Mouse (Mus musculus) kidney, adult 18-20 months (tissue): ENCODE results near the gene Scn1b.

Source experiments
- DNase-seq: peaks from one replicate; pipeline ENCODE4 v3.0.0; 2021

The Scn1b gene

GRCm38 (mm10) chr7:31082831-31083588 is 43.8 kb downstream of the Scn1b start:
- peak; percentile 35 for DNase-seq

DNA sequence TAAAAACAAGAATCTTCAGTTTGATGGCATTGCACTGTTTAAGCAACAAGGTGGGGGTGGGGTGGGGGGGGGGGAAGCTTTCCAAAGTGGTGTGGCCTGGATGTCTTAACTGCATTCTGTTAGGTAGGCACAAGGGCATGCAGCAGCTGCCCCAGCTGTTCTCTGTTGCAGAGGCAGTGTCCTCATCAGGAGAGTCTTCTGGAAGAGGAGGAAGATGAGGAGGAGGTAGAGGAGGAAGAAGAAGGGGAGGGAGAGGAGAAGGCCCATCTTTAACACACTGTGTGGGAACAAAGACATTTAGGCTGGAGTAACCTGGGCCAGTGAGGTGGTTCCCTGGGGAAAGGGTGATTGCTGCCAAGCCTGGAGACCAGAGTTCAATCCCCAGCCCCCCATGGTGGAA is 44.7 kb downstream of the Scn1b start:
- no peak for DNase-seq

- no peak for DNase-seq
Measured at GRCm38 (mm10) chr7:31081106-31081505, 45.7 kb downstream of the Scn1b start.

- DNase-seq, result no peak
Measured at GRCm38 (mm10) chr7:31080611-31081010, 46.2 kb downstream of the Scn1b start.

DNA sequence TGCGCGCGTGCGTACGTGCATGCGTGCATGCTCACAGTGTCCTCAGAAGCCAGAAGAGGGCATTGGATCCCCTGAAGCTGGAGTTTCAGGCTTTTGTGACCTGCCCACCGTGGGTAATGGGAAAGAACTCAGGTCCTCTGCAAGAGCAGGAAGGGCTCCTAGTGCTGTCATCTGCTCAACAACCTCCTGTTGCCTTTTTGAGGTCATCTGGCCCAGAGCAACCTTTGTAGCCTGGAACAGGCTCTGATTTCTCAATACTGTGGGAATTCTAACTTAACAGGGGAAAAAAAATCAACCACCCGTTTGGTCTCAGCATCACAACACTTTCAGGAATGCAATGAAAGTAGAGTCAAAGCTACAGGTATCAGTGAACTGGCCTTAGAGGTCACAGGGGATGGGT is 47.1 kb downstream of the Scn1b start:
- DNase-seq, result no peak

GRCm38 (mm10) chr7:31077885-31078445 is 48.8 kb downstream of the Scn1b start:
- no peak for DNase-seq

DNA sequence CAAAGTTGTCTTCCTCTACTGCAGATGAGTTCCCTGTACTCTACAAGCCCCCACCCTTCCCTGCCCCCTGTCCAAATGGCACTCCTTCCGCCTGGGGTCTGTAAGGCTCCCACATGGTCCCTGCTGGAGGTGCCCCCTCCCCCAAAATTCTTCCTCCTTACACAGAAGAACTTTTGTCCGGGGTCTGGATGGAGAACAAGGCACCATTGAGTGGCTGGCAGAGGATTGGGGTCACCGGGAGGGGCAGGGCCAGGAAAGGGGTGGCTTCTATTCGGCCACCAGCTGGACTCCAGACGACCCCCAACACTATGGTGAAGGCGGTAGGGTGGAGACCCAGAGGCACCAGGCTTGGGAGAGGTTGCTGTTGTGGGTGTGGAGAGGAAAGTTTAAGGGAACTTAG is 49.3 kb downstream of the Scn1b start:
- no peak for DNase-seq

DNA sequence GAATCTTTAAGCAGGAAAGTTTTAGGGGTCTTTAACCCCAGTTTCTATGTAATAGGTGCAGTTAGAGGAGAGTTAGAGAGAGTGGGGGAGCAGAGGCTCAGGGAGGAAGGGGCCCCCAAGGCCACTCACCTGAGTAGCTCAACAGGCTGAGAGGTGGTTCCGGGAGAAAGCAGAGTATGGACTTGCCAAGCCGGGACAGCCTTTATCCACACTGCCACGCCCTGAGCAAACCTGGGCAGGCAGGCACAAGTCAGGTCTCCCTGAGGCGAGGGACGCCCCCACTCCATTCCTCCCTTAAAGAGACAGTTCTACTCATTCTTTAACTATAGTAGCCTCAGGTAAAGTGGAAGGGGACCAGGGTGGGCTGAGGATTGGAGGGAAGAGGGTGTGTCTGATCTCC is 50.3 kb downstream of the Scn1b start, which contains the start of gene Fxyd3:
TSS of gene Fxyd3 (minus strand) at position 213 of the 400 bp plus-strand sequence.
- no peak for DNase-seq

- DNase-seq, result no peak
Measured at GRCm38 (mm10) chr7:31074713-31075069, 52.1 kb downstream of the Scn1b start.

- no peak for DNase-seq
Measured at GRCm38 (mm10) chr7:31074061-31074712, 52.6 kb downstream of the Scn1b start.

GRCm38 (mm10) chr7:31073546-31073945 is 53.3 kb downstream of the Scn1b start:
- DNase-seq, result no peak

GRCm38 (mm10) chr7:31072326-31072725 is 54.5 kb downstream of the Scn1b start:
- DNase-seq, result no peak

DNA sequence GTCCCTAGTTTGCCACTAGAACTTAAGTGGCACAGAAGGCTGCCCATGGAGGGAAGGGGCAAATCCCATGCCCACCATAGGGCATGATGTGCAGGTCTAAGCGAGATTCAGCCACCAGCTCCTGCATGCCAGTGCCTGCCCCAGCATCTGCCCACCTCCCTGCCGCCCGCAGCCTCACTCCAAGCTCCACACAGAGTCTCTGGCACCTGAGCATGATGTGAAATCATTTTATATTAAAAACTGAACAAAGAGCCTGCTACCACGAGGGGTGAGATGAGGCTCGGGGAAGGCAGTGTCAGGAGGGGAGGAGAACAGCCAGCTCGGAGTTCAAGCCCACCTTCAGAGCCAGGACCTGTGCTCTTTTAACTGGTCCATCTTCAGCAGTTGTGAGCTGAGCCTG is 56.5 kb downstream of the Scn1b start:
- DNase-seq, result no peak

GRCm38 (mm10) chr7:31069491-31069890 is 57.3 kb downstream of the Scn1b start:
- no peak for DNase-seq

DNA sequence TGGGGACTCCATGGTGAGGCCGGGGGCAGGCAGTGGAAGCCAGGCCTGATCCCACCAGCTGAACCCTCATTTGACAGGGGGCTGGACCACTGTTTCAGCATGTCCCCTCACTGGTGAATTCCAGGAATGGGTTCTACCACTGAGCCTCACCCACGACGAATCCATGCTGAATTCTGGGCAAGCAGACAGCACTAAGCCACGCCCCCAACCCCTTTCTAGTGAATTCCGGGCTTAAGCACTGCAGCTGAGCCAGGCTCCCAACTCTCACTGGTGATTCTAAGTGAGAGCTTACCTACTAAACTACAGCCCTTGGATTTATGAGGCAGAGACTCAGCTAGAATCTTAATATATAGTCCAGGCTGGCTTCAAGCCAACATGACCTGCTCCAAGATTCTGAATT is 59.0 kb downstream of the Scn1b start:
- DNase-seq, result no peak
